Mouse (Mus musculus) erythroid progenitor cell, adult 5-6 weeks (primary cell): ENCODE measurements around the gene Srpr. TPM values are rescaled to one million over a fixed set of nuclear protein-coding genes. Genes with fewer than 3 reads are reported as not detected.

Experiments
- ATAC-seq: replicated peaks from 2 replicates; pipeline ENCODE4 v1.8.0; 2016; ENCODE audit warnings: moderate number of reproducible peaks, mild to moderate bottlenecking, moderate TSS enrichment, inconsistent platforms; ENCODE audit not compliant: poor library complexity, low FRiP score, severe bottlenecking
- total RNA-seq, 2 experiments: library from RNA; stranded (forward) in 1 of 2; stranded (reverse) in 1 of 2; fragments of 150-400 nt in 1 of 2; fragments of 186-747, 209-891 nt in 1 of 2; gene quantifications; 2 replicates each; pipeline versions ENCODE4 v1.2.3 to v1.2.4; 2015 to 2017; ENCODE audit warnings: low replicate concordance in 2 of 2

The Srpr gene
- total RNA-seq, 2 experiments from 2014 or later, result 48.6 to 66.9 TPM

GRCm38 (mm10) chr9:35238915-35239571 is 39.1 kb downstream of the Srpr start:
- no peak for ATAC-seq

GRCm38 (mm10) chr9:35239734-35240133 is 39.8 kb downstream of the Srpr start:
- ATAC-seq, result no peak

- no peak for ATAC-seq
Observed at GRCm38 (mm10) chr9:35247405-35247804, 47.4 kb downstream of the Srpr start.

GRCm38 (mm10) chr9:35249476-35249875 is 49.5 kb downstream of the Srpr start:
- no peak for ATAC-seq

GRCm38 (mm10) chr9:35257365-35257764 is 57.4 kb downstream of the Srpr start:
- ATAC-seq, result no peak

GRCm38 (mm10) chr9:35262418-35262817 is 62.4 kb downstream of the Srpr start:
- no peak for ATAC-seq

DNA sequence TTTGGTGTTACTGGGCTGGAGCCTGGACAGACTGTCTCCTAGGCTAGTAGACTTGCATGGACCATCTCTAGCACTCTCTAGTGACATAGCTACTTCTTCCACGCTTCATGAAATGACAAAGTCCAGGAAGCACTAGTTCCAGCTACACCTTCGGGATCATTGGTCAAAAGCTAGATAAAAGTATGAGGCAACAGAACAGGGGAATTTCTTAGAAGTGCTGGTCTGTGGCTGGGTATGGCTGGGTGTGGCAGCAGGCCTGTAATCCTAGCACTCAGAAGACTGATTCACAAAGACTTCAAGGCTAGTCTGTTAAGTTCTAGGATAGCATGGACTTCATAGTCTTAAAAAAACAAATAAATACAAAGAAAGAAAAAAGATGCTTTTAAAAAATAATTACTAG is 63.5 kb downstream of the Srpr start:
- no peak for ATAC-seq

- no peak for ATAC-seq
Observed at GRCm38 (mm10) chr9:35264509-35264908, 64.5 kb downstream of the Srpr start.

- peak; percentile 90 for ATAC-seq
Observed at GRCm38 (mm10) chr9:35267146-35267975, 67.4 kb downstream of the Srpr start, which contains the start of the genes Fam118b and Rpusd4. Gene Fam118b, minus strand, starts transcription at chr9:35267805. Gene Rpusd4, plus strand, starts transcription at chr9:35267865.

DNA sequence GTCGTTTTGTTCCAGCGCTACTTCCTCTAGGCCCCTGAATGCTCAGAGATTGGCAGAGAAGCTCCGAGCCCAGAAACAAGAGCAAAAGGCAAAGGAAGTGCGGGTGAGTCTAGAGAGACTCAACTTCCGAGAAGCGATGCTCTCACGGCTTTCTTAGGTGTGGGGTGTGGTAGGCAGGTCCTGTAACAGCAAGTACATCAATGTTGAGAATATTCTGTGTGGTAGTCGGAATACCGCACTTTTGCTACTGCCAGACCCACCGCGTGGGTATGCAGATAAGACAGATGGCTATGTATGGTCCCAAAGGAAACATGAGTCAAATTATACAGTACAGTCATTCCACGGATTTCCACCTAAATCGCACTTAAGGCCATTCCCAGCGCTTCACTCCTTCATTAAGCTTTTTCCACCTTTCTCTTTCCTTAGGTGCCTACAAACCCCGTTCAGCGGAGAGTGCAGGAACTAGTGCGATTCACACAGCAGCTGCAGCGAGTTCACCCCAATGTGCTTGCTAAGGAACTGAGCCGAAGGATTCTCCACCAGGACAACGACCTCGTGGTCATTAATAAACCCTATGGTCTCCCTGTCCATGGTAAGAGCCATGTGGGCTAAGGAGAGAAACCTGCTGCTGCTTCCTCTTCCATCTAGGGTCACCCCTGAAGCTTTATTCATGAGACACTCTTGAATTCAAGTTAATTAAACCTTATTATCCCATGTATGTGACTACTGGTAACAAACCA is 68.2 kb downstream of the Srpr start:
- ATAC-seq, result peak; percentile 47

- ATAC-seq, result no peak
Observed at GRCm38 (mm10) chr9:35277855-35278365, 77.9 kb downstream of the Srpr start.

DNA sequence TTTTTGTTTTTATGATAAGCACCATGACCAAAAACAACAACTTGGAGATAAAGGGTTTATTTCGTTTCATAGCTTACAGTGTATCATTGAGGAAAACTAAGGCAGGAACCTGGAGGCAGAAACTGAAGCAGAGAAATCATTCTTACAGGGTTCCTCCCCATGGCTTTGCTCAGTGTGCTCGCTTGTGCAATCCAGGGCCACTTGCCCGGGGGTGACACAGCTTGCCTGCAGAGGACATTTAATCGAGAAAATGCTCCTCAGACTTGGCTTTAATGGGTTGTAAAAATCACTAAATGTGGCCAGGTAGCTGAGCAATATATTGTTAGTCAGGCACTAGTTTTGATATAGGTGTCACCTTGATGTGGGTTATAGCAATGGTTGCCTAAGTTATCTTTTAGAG is 78.5 kb downstream of the Srpr start:
- ATAC-seq, result no peak

GRCm38 (mm10) chr9:35282006-35282850 is 82.3 kb downstream of the Srpr start:
- peak; percentile 52; the same call in 1 of the 2 replicates for ATAC-seq

GRCm38 (mm10) chr9:35282851-35283200 is 82.9 kb downstream of the Srpr start:
- no peak for ATAC-seq

- no peak for ATAC-seq
Observed at GRCm38 (mm10) chr9:35283415-35284069, 83.6 kb downstream of the Srpr start.

DNA sequence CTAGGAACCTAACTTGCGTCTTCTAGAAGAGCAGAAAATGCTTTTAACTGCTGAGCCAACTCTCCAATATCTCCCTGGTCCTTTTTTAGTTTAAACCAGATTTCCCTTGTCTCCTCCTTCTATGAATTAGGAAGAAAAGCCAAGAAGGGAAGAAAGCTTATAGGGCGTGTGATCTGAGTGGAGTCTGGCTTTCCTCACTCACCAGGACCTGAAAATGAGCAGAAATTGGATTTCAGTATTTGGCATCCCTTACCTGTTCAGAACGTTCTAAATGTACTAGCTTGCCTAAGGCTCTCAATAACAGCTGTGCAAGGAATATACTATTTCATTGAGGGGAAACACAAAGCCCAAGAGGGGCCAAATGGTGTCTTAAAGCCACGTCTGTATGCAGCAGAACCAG is 84.4 kb downstream of the Srpr start:
- no peak for ATAC-seq

- no peak for ATAC-seq
Observed at GRCm38 (mm10) chr9:35286351-35286750, 86.4 kb downstream of the Srpr start.

- ATAC-seq, result no peak
Observed at GRCm38 (mm10) chr9:35289992-35290391, 90.0 kb downstream of the Srpr start.

DNA sequence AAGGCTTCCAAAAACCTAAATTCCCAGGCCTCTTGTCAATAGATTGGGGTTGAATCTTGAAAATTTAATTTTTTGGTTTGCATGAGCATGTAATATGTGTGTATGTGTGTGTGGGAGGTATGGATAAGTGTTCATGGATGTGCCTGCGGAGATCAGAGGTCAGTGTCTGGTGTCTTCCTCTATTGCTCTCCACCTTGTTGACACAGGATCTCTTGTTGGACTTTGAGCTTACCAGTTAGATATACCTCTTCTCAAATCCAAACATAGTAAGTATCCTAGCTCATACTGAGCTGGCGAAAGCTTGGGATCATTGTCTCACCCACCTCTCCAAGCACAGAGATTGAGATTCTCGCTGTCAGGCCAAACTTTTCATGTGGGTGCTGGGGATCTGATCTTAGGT is 90.4 kb downstream of the Srpr start:
- ATAC-seq, result no peak
